Mouse (Mus musculus) intestine, embryonic 16.5 days (tissue): ENCODE results near the gene Fbf1. TPM values are rescaled to one million over a fixed set of nuclear protein-coding genes. Genes with fewer than 3 reads are reported as not detected.
A peak's percentile ranks its signal among the peaks of the same experiment; 100 is the strongest.
"Not testable (repeated sequence)": the region's sequence is repeated elsewhere in the genome, so short reads cannot be mapped to it uniquely, and the experiment has no call there.

Source experiments
- ATAC-seq: fragments of 200-750 bp; cut with Nextera tagmentation; 2 replicates; pipeline ENCODE4 v1.8.0; 2017; ENCODE audit warnings: moderate TSS enrichment, moderate library complexity
- H3K27ac ChIP-seq: fragments of 300-500 bp; sonication (generic); 2 replicates; pipeline ENCODE4 v1.5.1; 2014; ENCODE audit warnings: mild to moderate bottlenecking, low read length
- H3K27me3 ChIP-seq: fragments of 300-500 bp; sonication (generic); replicated peaks from 2 replicates; pipeline ENCODE4 v1.6.1; 2014; ENCODE audit warnings: low read length, control low read depth, mixed read lengths; ENCODE audit not compliant: control insufficient read depth, insufficient read depth
- H3K36me3 ChIP-seq: fragments of 300-500 bp; sonication (generic); 2 replicates; pipeline ENCODE4 v1.6.1; 2014; ENCODE audit warnings: low read length, control low read depth; ENCODE audit not compliant: control insufficient read depth, insufficient read depth
- H3K4me1 ChIP-seq: fragments of 300-500 bp; sonication (generic); 2 replicates; pipeline ENCODE4 v1.6.1; 2014; ENCODE audit warnings: low read length, control low read depth, mixed read lengths; ENCODE audit not compliant: control insufficient read depth, insufficient read depth
- H3K4me2 ChIP-seq: fragments of 300-500 bp; sonication (generic); 2 replicates; pipeline ENCODE4 v1.6.1; 2014; ENCODE audit warnings: low read depth, low read length, control low read depth
- H3K4me3 ChIP-seq: fragments of 300-500 bp; sonication (generic); 2 replicates; pipeline ENCODE4 v1.5.1; 2014; ENCODE audit warnings: mild to moderate bottlenecking, low read length
- H3K9ac ChIP-seq: fragments of 300-500 bp; sonication (generic); 2 replicates; pipeline ENCODE4 v1.6.1; 2014; ENCODE audit warnings: low read depth, low read length
- H3K9me3 ChIP-seq: fragments of 300-500 bp; sonication (generic); 2 replicates; pipeline ENCODE4 v1.6.1; 2016; ENCODE audit warnings: low read length, control low read depth; ENCODE audit not compliant: control insufficient read depth
- WGBS: fragments of 180-500 bp; shearing (Covaris S2); extraction: QIAGEN DNeasy Blood & Tissue Kit; methylation state at CpG from one replicate; pipeline ENCODE4 v1.1.7; 2014; 5-methylcytosine and 5-hydroxymethylcytosine counted together
- polyA plus RNA-seq: library from polyadenylated mRNA; unstranded; fragments of >200 nt; fragmentation: Nextera tagmentation; extraction: Ambion mirVana; gene quantifications from 2 replicates; pipeline ENCODE4 v1.2.1, GENCODE M21; 2015

Gene Fbf1
- polyA plus RNA-seq, 1 experiment from 2014 or later: 15.4 TPM

DNA sequence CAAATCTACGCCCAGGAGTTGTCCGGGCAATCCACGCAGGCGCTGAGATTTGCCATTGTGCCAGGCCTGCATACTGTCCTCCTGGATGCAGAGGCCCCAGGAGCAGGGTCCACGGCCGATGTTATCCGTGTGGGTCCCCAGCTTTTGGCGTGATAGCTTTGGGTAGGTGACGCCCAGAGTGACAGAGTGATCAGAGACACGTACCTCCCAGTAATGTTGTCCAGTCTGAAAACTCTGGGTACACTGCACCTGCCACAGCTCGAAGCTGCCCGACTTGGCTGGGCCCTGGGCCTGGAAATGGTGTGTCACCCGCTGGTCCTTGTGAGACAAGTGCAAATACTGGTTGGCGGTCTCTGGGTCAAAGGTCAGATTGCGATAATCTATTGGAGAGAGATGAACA is 41.7 kb downstream of the Fbf1 start:
- WGBS: 94% methylated on average over 15 of the region's 15 CpGs
- ATAC-seq: no peak

DNA sequence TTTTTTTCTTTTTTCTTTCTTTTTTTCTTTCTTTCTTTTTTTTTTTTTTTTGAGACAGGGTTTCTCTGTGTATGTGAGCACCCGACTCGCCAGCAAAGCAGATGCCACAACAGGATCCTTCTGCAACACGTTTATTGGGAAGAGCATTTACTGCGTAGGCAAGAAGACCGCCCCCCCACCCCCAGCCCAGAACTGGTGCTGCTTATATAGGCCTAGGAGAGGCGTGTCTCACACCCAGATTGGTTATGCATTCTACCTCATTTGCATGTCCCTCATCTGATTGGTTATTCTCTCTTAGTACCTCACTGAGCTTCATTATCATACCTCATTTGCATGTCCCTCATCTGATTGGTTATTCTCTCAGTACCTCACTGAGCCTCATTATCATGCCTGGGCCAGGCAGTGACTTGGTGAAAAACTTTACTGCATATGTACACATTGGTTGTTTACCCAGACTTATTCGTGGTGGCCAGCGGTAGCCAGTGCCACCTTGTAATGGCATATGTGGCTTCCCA is 46.2 kb downstream of the Fbf1 start:
- H3K4me3 ChIP-seq, ATAC-seq, H3K4me2 ChIP-seq, H3K9ac ChIP-seq, H3K27me3 ChIP-seq, H3K9me3 ChIP-seq, H3K4me1 ChIP-seq, H3K27ac ChIP-seq: not testable (repeated sequence)
- 90% methylated on average over 8 of the region's 8 CpGs for WGBS
- peaks cover 28% of the 10 kb centered on the region for H3K36me3 ChIP-seq

More for the DNA sequence above, 41.7 kb downstream of the Fbf1 start:
- Histone ChIP-seq H3K36me3 (peaks cover 28% of the 10 kb centered on the region), H3K4me3 (no peak overlapping the region), H3K4me2 (no peak overlapping the region), H3K4me1 (peaks cover 29% of the 10 kb centered on the region), H3K27ac (no peak overlapping the region), H3K9me3 (no peaks in the 10 kb centered on the region), H3K27me3 (no peaks in the 10 kb centered on the region), H3K9ac (no peak overlapping the region)

DNA sequence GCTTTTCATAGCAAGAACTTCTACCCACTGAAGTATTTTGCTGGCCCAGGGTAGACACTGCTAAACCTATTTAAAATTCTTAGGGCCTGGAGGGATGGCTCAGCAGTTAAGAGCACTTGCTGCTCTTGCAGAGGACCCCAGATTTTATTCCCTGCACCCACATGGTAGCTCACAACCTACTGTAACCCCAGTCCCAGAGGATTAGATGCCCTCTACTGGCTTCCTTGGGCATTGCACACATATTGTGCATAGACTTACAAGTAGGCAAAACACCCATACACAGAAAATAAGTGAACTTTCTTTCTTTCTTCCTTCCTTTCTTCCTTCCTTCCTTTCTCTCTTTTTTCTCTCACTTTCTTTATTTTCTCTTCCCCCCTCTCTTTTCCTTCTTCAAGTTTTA is 50.1 kb downstream of the Fbf1 start:
- no peak overlapping the region for H3K4me2 ChIP-seq
- no peak overlapping the region for H3K27ac ChIP-seq
- H3K36me3 ChIP-seq: peaks cover 8% of the 10 kb centered on the region; the same call in 1 of the 2 replicates
- no peak for ATAC-seq
- H3K27me3 ChIP-seq: no peaks in the 10 kb centered on the region
- no peaks in the 10 kb centered on the region for H3K4me1 ChIP-seq
- no peaks in the 10 kb centered on the region for H3K9me3 ChIP-seq
- no peak overlapping the region for H3K9ac ChIP-seq
- H3K4me3 ChIP-seq: no peak overlapping the region

DNA sequence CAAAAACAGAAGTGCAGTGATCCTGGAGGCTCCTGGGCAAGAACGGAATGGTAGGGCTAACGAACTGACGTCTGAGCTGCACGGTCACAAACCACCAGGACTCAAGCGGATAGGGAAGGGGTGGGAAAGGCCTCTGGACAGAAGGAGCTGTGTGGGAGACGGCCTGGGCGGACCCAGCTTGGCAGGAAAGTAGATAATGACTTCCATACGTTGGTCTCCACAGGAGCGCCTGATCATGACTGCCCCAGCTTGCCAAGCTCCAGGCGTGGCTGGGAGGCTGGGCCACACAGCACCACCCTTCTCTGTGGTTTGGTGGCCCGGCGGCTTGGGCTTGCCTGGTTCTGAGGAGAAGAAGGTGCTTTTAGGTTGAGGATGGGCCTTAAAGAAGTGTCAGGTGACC is 50.7 kb downstream of the Fbf1 start:
- no peak overlapping the region for H3K4me2 ChIP-seq
- H3K36me3 ChIP-seq: 0 out of 2 replicates have a peak, but pooled peaks cover 3% of the 10 kb centered on the region
- H3K27me3 ChIP-seq: no peaks in the 10 kb centered on the region
- no peak overlapping the region for H3K9ac ChIP-seq
- H3K27ac ChIP-seq: no peak overlapping the region
- H3K4me1 ChIP-seq: no peaks in the 10 kb centered on the region
- 79% methylated on average over 12 of the region's 12 CpGs for WGBS
- H3K4me3 ChIP-seq: no peak overlapping the region
- ATAC-seq: no peak
- H3K9me3 ChIP-seq: no peaks in the 10 kb centered on the region

DNA sequence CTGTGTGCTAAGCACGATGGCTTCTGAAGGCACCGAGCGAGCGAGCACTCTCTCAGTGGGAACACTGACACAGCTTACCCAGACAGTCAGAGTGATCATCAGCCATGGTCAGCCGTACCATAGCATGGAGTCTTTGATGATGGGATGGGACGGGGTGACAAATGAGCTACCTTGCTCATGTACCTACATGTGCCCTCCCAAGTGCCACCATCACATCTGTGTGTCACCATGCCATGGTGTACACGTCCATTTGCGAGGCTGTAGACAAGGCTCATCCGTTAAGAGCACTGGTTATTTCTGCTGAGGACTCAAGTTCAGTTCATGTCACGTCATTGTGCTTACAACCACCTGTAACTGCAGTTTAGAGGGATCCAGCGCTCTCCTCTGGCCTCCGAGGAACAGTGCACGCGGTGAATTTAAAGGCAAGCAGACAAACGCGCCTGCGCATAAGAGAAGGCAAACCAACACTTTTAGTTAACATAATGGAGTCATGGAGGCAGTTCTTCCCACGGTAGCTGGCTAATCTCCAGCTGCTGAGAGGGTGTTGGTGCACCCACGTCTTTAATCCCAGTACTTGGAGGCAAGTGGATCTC is 56.3 kb downstream of the Fbf1 start:
- Histone ChIP-seq H3K27ac (no peak overlapping the region), H3K4me3 (no peak overlapping the region), H3K4me2 (no peak overlapping the region), H3K9ac (no peak overlapping the region), H3K36me3 (no peaks in the 10 kb centered on the region), H3K4me1 (peaks cover 36% of the 10 kb centered on the region), H3K27me3 (peaks cover 35% of the 10 kb centered on the region; the same call in 1 of the 2 replicates), H3K9me3 (no peaks in the 10 kb centered on the region)
- ATAC-seq: no peak
- WGBS: 89% methylated on average over 19 of the region's 19 CpGs

DNA sequence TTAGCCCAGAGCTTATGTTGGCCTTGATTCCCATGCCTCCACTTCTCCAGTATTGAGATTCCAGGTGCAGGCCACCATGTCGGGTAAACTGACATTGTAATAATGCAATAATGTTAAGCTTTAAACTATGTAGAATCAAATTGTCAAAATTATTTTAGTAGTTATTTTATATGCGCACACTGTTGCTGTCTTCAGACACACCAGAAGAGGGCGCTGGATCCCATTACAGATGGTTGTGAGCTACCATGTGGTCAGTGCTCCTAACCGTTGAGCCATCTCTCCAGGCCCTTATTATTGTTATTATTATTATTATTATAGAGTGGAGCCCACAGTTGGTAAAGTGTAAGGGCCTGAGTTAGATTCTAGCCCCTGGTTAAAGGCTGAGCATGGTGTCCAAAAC is 56.9 kb downstream of the Fbf1 start:
- H3K4me3 ChIP-seq: no peak overlapping the region
- no peaks in the 10 kb centered on the region for H3K9me3 ChIP-seq
- peaks cover 35% of the 10 kb centered on the region; the same call in 1 of the 2 replicates for H3K27me3 ChIP-seq
- H3K4me1 ChIP-seq: peaks cover 42% of the 10 kb centered on the region
- H3K4me2 ChIP-seq: no peak overlapping the region
- no peak for ATAC-seq
- no peaks in the 10 kb centered on the region for H3K36me3 ChIP-seq
- 82% methylated on average over 4 of the region's 4 CpGs for WGBS
- no peak overlapping the region for H3K9ac ChIP-seq
- H3K27ac ChIP-seq: no peak overlapping the region

DNA sequence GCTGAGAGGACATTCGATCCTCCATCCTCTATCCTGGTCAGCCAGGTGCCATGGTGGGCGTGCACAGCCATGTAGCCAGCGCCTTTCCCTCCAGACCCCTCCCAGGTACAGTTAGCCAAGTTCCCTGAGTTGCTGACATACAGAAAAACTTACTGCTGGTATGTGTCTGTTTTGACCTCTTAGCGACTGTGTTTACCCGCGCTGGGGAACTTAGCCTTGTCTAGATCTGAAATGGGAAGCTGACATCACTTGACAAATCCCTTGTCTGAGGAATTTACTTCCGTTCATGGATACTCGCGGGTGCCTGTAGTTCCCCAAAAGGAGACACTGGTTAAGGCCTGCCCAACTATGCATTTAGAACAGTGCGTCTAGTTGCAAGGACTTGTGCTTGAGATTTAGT is 57.4 kb downstream of the Fbf1 start:
- H3K27me3 ChIP-seq: peaks cover 35% of the 10 kb centered on the region; the same call in 1 of the 2 replicates
- 22% methylated on average over 10 of the region's 10 CpGs for WGBS
- peak overlapping the region; percentile 51; the same call in 1 of the 2 replicates for H3K27ac ChIP-seq
- H3K9me3 ChIP-seq: no peaks in the 10 kb centered on the region
- H3K4me1 ChIP-seq: peaks cover 46% of the 10 kb centered on the region
- peak overlapping the region; percentile 81 for H3K4me2 ChIP-seq
- no peak for ATAC-seq
- H3K9ac ChIP-seq: peak overlapping the region; percentile 75
- H3K36me3 ChIP-seq: no peaks in the 10 kb centered on the region
- H3K4me3 ChIP-seq: peak overlapping the region; percentile 63

DNA sequence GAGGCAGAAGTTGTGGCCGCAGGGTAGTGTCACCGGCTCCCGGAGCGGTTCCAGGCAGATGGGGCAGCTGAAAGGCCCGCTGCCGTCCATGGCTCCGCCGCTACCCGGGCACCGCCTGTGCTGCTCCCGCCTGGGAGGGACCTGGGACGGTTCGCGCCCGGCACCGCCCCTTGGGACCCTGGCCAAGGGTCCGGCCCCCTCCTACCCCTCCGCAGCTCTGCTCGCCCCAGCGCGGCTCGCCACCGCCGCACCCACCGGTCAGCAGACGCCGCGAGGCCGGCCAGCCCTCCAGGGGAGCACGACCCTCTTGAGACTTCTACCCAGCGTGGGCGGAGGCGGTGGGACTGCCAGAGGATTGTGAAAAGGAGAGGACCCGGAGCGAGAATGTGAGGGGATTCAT is 57.8 kb downstream of the Fbf1 start:
- Histone ChIP-seq H3K27me3 (peaks cover 35% of the 10 kb centered on the region; the same call in 1 of the 2 replicates), H3K4me1 (peaks cover 46% of the 10 kb centered on the region)
- ATAC-seq: peak; percentile 69

DNA sequence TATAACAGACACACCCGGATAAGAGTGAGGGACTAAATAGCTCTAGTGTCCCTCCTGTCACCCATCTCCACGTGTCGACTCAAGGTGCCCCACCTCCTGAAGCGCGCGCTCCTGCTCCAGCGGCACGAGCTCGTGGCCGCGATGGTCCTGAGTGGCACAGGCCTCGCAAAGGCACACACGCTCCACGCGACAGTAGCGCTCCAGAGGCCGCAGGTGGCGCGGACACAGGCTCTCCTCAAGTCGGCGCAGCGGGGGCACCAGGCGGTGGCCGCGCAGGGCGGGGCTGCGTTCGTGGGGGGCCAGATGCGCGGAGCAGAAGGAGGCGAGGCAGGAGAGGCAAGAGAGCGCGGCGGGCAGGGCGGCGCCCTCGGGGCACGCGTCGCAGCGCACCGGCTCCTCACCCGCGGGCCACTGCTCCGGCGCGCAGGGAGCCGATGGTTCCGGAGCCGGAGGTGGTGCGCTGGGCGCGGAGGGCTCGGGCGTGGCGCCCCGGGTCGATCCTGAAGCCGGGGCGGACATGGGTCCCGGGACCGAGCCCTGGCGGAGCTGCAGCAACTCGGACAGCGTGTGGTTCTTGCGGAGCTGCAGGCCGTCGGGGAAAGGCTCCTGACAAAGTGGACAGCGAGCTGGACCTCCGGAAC is 58.4 kb downstream of the Fbf1 start:
- peak overlapping the region; percentile 51 for H3K27ac ChIP-seq
- peak; percentile 36; the same call in 1 of the 2 replicates for ATAC-seq
- no peaks in the 10 kb centered on the region for H3K9me3 ChIP-seq
- H3K4me1 ChIP-seq: peaks cover 48% of the 10 kb centered on the region
- 1% methylated on average over 68 of the region's 70 CpGs for WGBS
- peak overlapping the region; percentile 75 for H3K9ac ChIP-seq
- H3K4me2 ChIP-seq: peak overlapping the region; percentile 81
- H3K36me3 ChIP-seq: no peaks in the 10 kb centered on the region
- H3K27me3 ChIP-seq: peaks cover 35% of the 10 kb centered on the region; the same call in 1 of the 2 replicates
- H3K4me3 ChIP-seq: peak overlapping the region; percentile 63

More for the DNA sequence above, 57.8 kb downstream of the Fbf1 start:
- peak overlapping the region; percentile 75 for H3K9ac ChIP-seq
- H3K9me3 ChIP-seq: no peaks in the 10 kb centered on the region
- WGBS: 2% methylated on average over 29 of the region's 35 CpGs
- peak overlapping the region; percentile 63 for H3K4me3 ChIP-seq
- H3K4me2 ChIP-seq: peak overlapping the region; percentile 81
- no peaks in the 10 kb centered on the region for H3K36me3 ChIP-seq
- H3K27ac ChIP-seq: peak overlapping the region; percentile 51
